Mouse (Mus musculus) heart, adult 2 months (tissue): ENCODE data around the gene Ephx1. TPM values are rescaled to one million over a fixed set of nuclear protein-coding genes. Genes with fewer than 3 reads are reported as not detected.
"Not testable (repeated sequence)": the region's sequence is repeated elsewhere in the genome, so short reads cannot be mapped to it uniquely, and the experiment has no call there.

Experiments used
- DNase-seq, 2 experiments: peaks; one replicate each; pipeline ENCODE4 v3.0.0; 2021
- H3K27ac ChIP-seq: fragments of 200-600 bp; 2 replicates; pipeline ENCODE4 v1.8.1; 2022
- H3K27me3 ChIP-seq: fragments of 200-500 bp; 2 replicates; pipeline ENCODE4 v1.6.1; 2012; ENCODE audit warnings: mild to moderate bottlenecking, low read length, inconsistent platforms, mixed read lengths; ENCODE audit not compliant: control insufficient read depth, insufficient read depth
- H3K36me3 ChIP-seq: fragments of 200-500 bp; 2 replicates; pipeline ENCODE4 v1.6.1; 2012; ENCODE audit warnings: low read length, inconsistent platforms; ENCODE audit not compliant: control insufficient read depth, insufficient read depth
- H3K4me1 ChIP-seq: fragments of 200-500 bp; 2 replicates; pipeline ENCODE4 v1.6.1; 2011; ENCODE audit warnings: low read length; ENCODE audit not compliant: control insufficient read depth, insufficient read depth
- H3K4me3 ChIP-seq: fragments of 200-600 bp; 2 replicates; pipeline ENCODE4 v1.8.1; 2022
- H3K79me2 ChIP-seq: fragments of 200-500 bp; replicated peaks from 2 replicates; pipeline ENCODE4 v1.6.1; 2012; ENCODE audit warnings: mild to moderate bottlenecking, inconsistent platforms, low read length, moderate library complexity, mixed read lengths; ENCODE audit not compliant: control insufficient read depth, insufficient read depth
- H3K9ac ChIP-seq: fragments of 200-500 bp; 2 replicates; pipeline ENCODE4 v1.6.1; 2012; ENCODE audit warnings: low read depth, mild to moderate bottlenecking, control low read depth, inconsistent platforms, low read length, mixed read lengths
- CTCF ChIP-seq: fragments of 200-600 bp; IDR thresholded peaks from 2 replicates; pipeline ENCODE4 v1.8.1; 2022; ENCODE audit warnings: antibody characterized with exemption, mild to moderate bottlenecking, moderate library complexity
- EP300 ChIP-seq: fragments of 200-500 bp; IDR thresholded peaks from 2 replicates; pipeline ENCODE4 v1.6.1; 2011; ENCODE audit warnings: low read depth, low read length, control low read depth; ENCODE audit not compliant: insufficient read depth
- POLR2A ChIP-seq: fragments of 200-500 bp; IDR thresholded peaks from 2 replicates; pipeline ENCODE4 v1.6.1; 2011; ENCODE audit warnings: mild to moderate bottlenecking, low read depth, low read length, control low read depth; ENCODE audit not compliant: insufficient read depth
- WGBS: fragments of 180-500 bp; shearing (Covaris S2); methylation state at CpG from one replicate; pipeline ENCODE4 v1.1.7; 2018; 5-methylcytosine and 5-hydroxymethylcytosine counted together
- intact Hi-C: fragments of 180-260 bp; cut with DNase I; formaldehyde crosslinking; loops from one replicate; pipeline ENCODE4 v1.15.1; 2025
- polyA plus RNA-seq: library from polyadenylated mRNA; depleted of rRNA; stranded (reverse); fragments of >200 nt; gene quantifications from 2 replicates; pipeline ENCODE4 v1.2.3, GENCODE M21; 2012
- total RNA-seq, 2 experiments: library from RNA; stranded (reverse); gene quantifications; 2 replicates each; pipeline ENCODE4 v1.2.3; 2021

The Ephx1 gene
- total and polyA plus RNA-seq, 3 experiments = 29.8 to 41.1 (median 40.4) TPM

GRCm38 (mm10) chr1:180941726-180942125, 79.0 kb downstream of the Ephx1 start:
- WGBS = 1% methylated on average over 18 of the region's 18 CpGs
- H3K4me1 ChIP-seq = peaks cover 22% of the 10 kb centered on the region
- no peak for TF ChIP-seq POLR2A
- TF ChIP-seq CTCF = no peak
- TF ChIP-seq EP300 = no peak
- H3K79me2 ChIP-seq = no peaks in the 10 kb centered on the region
- peak overlapping the region; percentile 77 for H3K9ac ChIP-seq
- peak overlapping the region; percentile 91 for H3K27ac ChIP-seq
- peak overlapping the region; percentile 96 for H3K4me3 ChIP-seq
- H3K36me3 ChIP-seq = no peaks in the 10 kb centered on the region
- intact Hi-C loops = loop anchor here (2.0 kb wide), 1 partner anchor 37 kb away; the partner anchor contains the start of gene Pycr2
- no peak for DNase-seq
- no peaks in the 10 kb centered on the region for H3K27me3 ChIP-seq

DNA sequence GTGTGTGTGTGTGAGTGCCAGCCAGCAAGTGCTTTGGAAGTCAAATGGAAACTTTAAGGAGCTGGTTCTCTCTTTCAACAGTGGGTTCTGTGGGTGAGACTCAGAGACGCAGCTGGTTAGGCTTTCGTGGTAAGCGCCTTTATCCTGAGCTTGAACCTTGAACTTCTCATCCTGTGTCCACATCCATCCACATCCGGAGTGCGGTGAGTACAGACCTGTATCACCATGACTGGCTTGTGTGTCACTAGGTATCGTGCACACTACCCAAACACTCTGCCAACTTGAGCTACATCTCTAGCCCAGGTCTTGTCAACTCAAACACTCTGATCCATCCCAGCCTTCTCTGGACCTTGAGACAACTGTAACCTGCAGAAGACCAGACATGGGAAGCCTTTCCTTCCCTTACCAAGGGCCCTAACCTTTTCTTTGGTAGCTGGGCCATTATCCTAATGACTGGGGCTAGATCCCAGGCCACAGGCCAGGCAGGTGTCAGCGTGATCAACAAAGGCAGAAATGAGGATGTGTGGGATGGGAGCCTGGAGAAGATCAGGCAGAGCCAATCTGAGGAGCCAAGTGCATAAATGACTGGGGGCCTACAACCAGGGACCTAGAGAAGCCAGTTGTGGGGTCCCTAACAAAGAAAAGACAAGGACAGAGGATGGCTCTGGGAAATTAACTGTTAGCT, 79.8 kb downstream of the Ephx1 start:
- H3K36me3 ChIP-seq = no peaks in the 10 kb centered on the region
- TF ChIP-seq EP300 = no peak
- no peak for TF ChIP-seq CTCF
- no peak for TF ChIP-seq POLR2A
- peaks cover 20% of the 10 kb centered on the region; the same call in 1 of the 2 replicates for H3K4me1 ChIP-seq
- H3K4me3 ChIP-seq = no peak overlapping the region
- no peaks in the 10 kb centered on the region for H3K79me2 ChIP-seq
- WGBS = 91% methylated on average over 7 of the region's 7 CpGs
- intact Hi-C loops = no loop called here
- DNase-seq = no peak
- H3K27ac ChIP-seq = peak overlapping the region; percentile 91
- no peak overlapping the region for H3K9ac ChIP-seq
- H3K27me3 ChIP-seq = no peaks in the 10 kb centered on the region

GRCm38 (mm10) chr1:180938781-180939180, 81.9 kb downstream of the Ephx1 start:
- H3K4me3 ChIP-seq, H3K79me2 ChIP-seq, intact Hi-C loops, H3K27me3 ChIP-seq, H3K9ac ChIP-seq, H3K27ac ChIP-seq, DNase-seq, H3K36me3 ChIP-seq: not testable (repeated sequence)
- peaks cover 10% of the 10 kb centered on the region; the same call in 1 of the 2 replicates for H3K4me1 ChIP-seq
- peak; percentile 25 for TF ChIP-seq CTCF
- WGBS = 82% methylated on average over 2 of the region's 2 CpGs

DNA sequence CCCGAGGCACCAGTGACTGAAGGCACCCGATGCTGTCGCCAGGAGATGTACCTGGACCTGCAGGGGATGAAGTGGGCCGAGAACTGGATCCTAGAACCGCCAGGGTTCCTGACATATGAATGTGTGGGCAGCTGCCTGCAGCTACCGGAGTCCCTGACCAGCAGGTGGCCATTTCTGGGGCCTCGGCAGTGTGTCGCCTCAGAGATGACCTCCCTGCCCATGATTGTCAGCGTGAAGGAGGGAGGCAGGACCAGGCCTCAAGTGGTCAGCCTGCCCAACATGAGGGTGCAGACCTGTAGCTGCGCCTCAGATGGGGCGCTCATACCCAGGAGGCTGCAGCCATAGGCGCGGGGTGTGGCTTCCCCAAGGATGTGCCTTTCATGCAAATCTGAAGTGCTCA, 83.1 kb downstream of the Ephx1 start:
- H3K27me3 ChIP-seq, intact Hi-C loops, H3K36me3 ChIP-seq, H3K9ac ChIP-seq, H3K27ac ChIP-seq, H3K4me3 ChIP-seq, DNase-seq, H3K79me2 ChIP-seq, H3K4me1 ChIP-seq: not testable (repeated sequence)
- 87% methylated on average over 13 of the region's 13 CpGs for WGBS

GRCm38 (mm10) chr1:180936610-180937398, 83.9 kb downstream of the Ephx1 start:
- H3K4me1 ChIP-seq, H3K36me3 ChIP-seq, intact Hi-C loops, H3K27ac ChIP-seq, H3K27me3 ChIP-seq, H3K4me3 ChIP-seq, H3K79me2 ChIP-seq: not testable (repeated sequence)
- H3K9ac ChIP-seq = peak overlapping the region; percentile 55
- 8% methylated on average over 41 of the region's 41 CpGs for WGBS
- 0 out of 2 replicates have a peak, but pooled peaks have one; percentile 22 for TF ChIP-seq POLR2A
- DNase-seq = peak; percentile 61 to 66
